Mouse (Mus musculus) hindbrain, embryonic 16.5 days (tissue): ENCODE results near the gene Tiparp. TPM values are rescaled to one million over a fixed set of nuclear protein-coding genes. Genes with fewer than 3 reads are reported as not detected.

ENCODE experiments used
- ATAC-seq: fragments of 200-750 bp; cut with Nextera tagmentation; 2 replicates; pipeline ENCODE4 v1.8.0; 2017; ENCODE audit warnings: moderate TSS enrichment, moderate library complexity
- H3K27ac ChIP-seq: fragments of 300-500 bp; sonication (generic); 2 replicates; pipeline ENCODE4 v1.5.1; 2014; ENCODE audit warnings: low read depth, mild to moderate bottlenecking, control low read depth, low read length, moderate library complexity
- H3K27me3 ChIP-seq: fragments of 300-500 bp; sonication (generic); replicated peaks from 2 replicates; pipeline ENCODE4 v1.6.1; 2014; ENCODE audit warnings: low read length; ENCODE audit not compliant: control insufficient read depth, insufficient read depth
- H3K36me3 ChIP-seq: fragments of 300-500 bp; sonication (generic); 2 replicates; pipeline ENCODE4 v1.6.1; 2014; ENCODE audit warnings: mild to moderate bottlenecking, low read length, moderate library complexity, mixed read lengths; ENCODE audit not compliant: control insufficient read depth, insufficient read depth
- H3K4me1 ChIP-seq: fragments of 300-500 bp; sonication (generic); 2 replicates; pipeline ENCODE4 v1.6.1; 2014; ENCODE audit warnings: low read depth, low read length; ENCODE audit not compliant: control insufficient read depth, insufficient read depth
- H3K4me2 ChIP-seq: fragments of 300-500 bp; sonication (generic); 2 replicates; pipeline ENCODE4 v1.6.1; 2014; ENCODE audit warnings: mild to moderate bottlenecking, low read length, control low read depth, moderate library complexity
- H3K4me3 ChIP-seq: fragments of 300-500 bp; sonication (generic); 2 replicates; pipeline ENCODE4 v1.5.1; 2014; ENCODE audit warnings: mild to moderate bottlenecking, low read length, control low read depth, moderate library complexity
- H3K9ac ChIP-seq: fragments of 300-500 bp; sonication (generic); 2 replicates; pipeline ENCODE4 v1.6.1; 2014; ENCODE audit warnings: low read depth, mild to moderate bottlenecking, control low read depth, low read length, moderate library complexity
- H3K9me3 ChIP-seq: fragments of 300-500 bp; sonication (generic); 2 replicates; pipeline ENCODE4 v1.6.1; 2014; ENCODE audit warnings: mild to moderate bottlenecking, low read length, moderate library complexity; ENCODE audit not compliant: control insufficient read depth
- WGBS: fragments of 180-500 bp; shearing (Covaris S2); extraction: QIAGEN DNeasy Blood & Tissue Kit; methylation state at CpG from one replicate; pipeline ENCODE4 v1.1.7; 2014; 5-methylcytosine and 5-hydroxymethylcytosine counted together
- polyA plus RNA-seq: library from polyadenylated mRNA; unstranded; fragments of >200 nt; fragmentation: Nextera tagmentation; extraction: Ambion mirVana; gene quantifications from 2 replicates; pipeline ENCODE4 v1.2.1, GENCODE M21; 2015

Tiparp gene
- polyA plus RNA-seq = 31.8 and 34.8 TPM in 2 replicates

DNA sequence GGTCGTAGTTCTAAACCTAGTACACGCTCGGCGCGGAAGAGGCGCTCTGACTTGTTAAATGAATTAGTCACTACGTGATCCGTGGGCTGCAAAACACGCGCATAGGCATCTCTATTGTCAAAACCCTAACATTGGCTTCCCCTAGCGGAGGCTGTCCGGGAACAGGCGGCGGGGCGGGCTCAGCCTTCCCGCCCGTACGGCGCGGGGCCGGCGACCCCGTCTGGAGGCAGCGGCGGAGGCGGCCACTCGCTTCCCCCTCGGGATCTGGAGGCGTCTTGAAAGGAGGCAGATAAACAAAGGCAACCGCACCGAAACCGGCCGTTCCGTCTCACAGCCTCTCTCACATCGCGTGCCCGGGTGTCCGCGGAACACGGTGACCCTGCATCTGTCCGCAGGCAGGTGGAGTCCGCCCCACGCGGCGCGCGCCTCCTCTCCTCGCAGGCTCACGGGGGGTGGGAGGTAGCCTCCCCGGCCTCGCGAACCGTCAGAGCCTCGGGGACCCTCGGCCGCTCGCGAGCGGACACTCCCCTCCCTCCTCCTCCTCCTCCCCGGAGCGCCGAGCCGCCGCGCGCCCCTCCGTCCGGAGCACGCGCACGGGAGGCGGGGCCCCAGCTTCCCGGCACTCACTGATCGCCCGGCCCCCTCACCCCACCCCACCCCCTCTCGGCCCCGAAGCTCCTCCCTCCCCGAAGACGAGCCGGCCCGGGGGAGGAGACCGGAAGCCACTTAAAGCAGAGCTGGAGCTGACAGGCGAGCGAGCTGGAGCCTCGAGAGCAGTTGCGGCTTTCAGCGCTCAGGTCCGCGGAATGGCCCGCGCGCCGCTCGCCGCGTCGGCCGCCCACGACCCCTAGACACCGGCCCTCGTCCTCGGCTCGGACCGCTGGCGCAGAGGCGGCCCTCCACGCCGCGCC is at the start of gene Tiparp:
Gene Tiparp (plus strand): TSS at position 720 of the 911 bp plus-strand sequence.
- H3K27me3 ChIP-seq = no peaks in the 10 kb centered on the region
- under 1% methylated on average over 85 of the region's 109 CpGs for WGBS
- H3K4me1 ChIP-seq = peaks cover 2% of the 10 kb centered on the region; the same call in 1 of the 2 replicates
- H3K4me3 ChIP-seq = peak within 1 kb of the TSS; percentile 96
- H3K9me3 ChIP-seq = no peaks in the 10 kb centered on the region
- peak within 1 kb of the TSS; percentile 79 for H3K4me2 ChIP-seq
- peak within 1 kb of the TSS; percentile 95 for H3K9ac ChIP-seq
- no peaks in the 10 kb centered on the region for H3K36me3 ChIP-seq
- ATAC-seq = peak; percentile 96
- peak within 1 kb of the TSS; percentile 99 for H3K27ac ChIP-seq

- no peaks in the 10 kb centered on the region for H3K27me3 ChIP-seq
- H3K4me3 ChIP-seq = no peak overlapping the region
- no peak overlapping the region for H3K27ac ChIP-seq
- H3K9me3 ChIP-seq = no peaks in the 10 kb centered on the region; the same call in 1 of the 2 replicates
- ATAC-seq = no peak
- no peaks in the 10 kb centered on the region for H3K36me3 ChIP-seq
- 77% methylated on average over 6 of the region's 6 CpGs for WGBS
- H3K4me1 ChIP-seq = no peaks in the 10 kb centered on the region; the same call in 1 of the 2 replicates
- H3K9ac ChIP-seq = no peak overlapping the region
- no peak overlapping the region for H3K4me2 ChIP-seq
These were observed 47.5 kb upstream of the Tiparp start for GRCm38 (mm10) chr3:65480676-65481075.

- no peaks in the 10 kb centered on the region; the same call in 1 of the 2 replicates for H3K4me1 ChIP-seq
- ATAC-seq = no peak
- H3K27ac ChIP-seq = no peak overlapping the region
- no peaks in the 10 kb centered on the region for H3K36me3 ChIP-seq
- H3K9ac ChIP-seq = no peak overlapping the region
- H3K9me3 ChIP-seq = no peaks in the 10 kb centered on the region; the same call in 1 of the 2 replicates
- WGBS = 33% methylated on average over 1 of the region's 1 CpGs
- H3K4me3 ChIP-seq = no peak overlapping the region
- no peaks in the 10 kb centered on the region for H3K27me3 ChIP-seq
- H3K4me2 ChIP-seq = no peak overlapping the region
These were observed 45.9 kb upstream of the Tiparp start for GRCm38 (mm10) chr3:65482266-65482665.

GRCm38 (mm10) chr3:65482698-65483407 is 45.4 kb upstream of the Tiparp start:
- ATAC-seq = no peak

DNA sequence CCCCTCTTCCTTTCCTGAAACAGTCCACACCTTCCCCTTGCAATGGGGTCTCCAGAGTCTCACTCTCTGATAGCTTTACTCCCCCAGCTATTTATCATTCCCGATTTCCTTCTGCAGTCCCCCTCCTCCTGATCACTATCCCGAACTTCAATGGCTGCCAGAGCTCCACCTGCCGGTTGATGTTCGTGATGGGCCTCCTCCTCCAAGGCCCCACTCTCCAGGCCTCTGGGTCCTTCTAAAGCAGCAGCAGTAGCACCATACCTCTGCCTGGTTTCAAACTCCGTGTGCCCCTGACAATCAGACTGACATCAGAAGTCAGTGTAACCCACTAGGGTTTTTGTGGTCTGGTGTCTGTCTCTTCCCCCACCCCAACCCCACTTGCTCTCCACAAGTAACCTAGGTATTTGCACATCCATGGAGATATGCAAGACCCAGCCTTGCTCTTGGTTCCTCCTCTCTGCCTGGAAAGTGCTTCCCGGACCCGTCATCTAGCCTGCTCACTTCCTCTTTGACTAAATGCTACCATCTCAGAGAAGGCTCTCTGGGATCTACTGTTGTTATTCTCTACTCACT is 44.0 kb upstream of the Tiparp start:
- Histone ChIP-seq H3K9ac (no peak overlapping the region), H3K27me3 (no peaks in the 10 kb centered on the region), H3K36me3 (no peaks in the 10 kb centered on the region), H3K9me3 (no peaks in the 10 kb centered on the region; the same call in 1 of the 2 replicates), H3K4me3 (no peak overlapping the region), H3K27ac (no peak overlapping the region), H3K4me2 (no peak overlapping the region), H3K4me1 (no peaks in the 10 kb centered on the region; the same call in 1 of the 2 replicates)
- ATAC-seq = no peak
- 76% methylated on average over 7 of the region's 7 CpGs for WGBS

More at GRCm38 (mm10) chr3:65482698-65483407, 45.4 kb upstream of the Tiparp start:
- Histone ChIP-seq H3K4me1 (no peaks in the 10 kb centered on the region; the same call in 1 of the 2 replicates), H3K9ac (no peak overlapping the region), H3K27me3 (no peaks in the 10 kb centered on the region), H3K4me2 (no peak overlapping the region), H3K36me3 (no peaks in the 10 kb centered on the region), H3K27ac (no peak overlapping the region), H3K4me3 (no peak overlapping the region), H3K9me3 (no peaks in the 10 kb centered on the region; the same call in 1 of the 2 replicates)
- WGBS = 73% methylated on average over 6 of the region's 6 CpGs

- H3K4me1 ChIP-seq = no peaks in the 10 kb centered on the region; the same call in 1 of the 2 replicates
- H3K9me3 ChIP-seq = no peaks in the 10 kb centered on the region; the same call in 1 of the 2 replicates
- no peak overlapping the region for H3K4me3 ChIP-seq
- no peaks in the 10 kb centered on the region for H3K27me3 ChIP-seq
- no peak overlapping the region for H3K27ac ChIP-seq
- no peak for ATAC-seq
- no peak overlapping the region for H3K9ac ChIP-seq
- WGBS = 88% methylated on average over 2 of the region's 2 CpGs
- no peaks in the 10 kb centered on the region for H3K36me3 ChIP-seq
- H3K4me2 ChIP-seq = no peak overlapping the region
These were observed 40.7 kb upstream of the Tiparp start for GRCm38 (mm10) chr3:65487419-65488088.

DNA sequence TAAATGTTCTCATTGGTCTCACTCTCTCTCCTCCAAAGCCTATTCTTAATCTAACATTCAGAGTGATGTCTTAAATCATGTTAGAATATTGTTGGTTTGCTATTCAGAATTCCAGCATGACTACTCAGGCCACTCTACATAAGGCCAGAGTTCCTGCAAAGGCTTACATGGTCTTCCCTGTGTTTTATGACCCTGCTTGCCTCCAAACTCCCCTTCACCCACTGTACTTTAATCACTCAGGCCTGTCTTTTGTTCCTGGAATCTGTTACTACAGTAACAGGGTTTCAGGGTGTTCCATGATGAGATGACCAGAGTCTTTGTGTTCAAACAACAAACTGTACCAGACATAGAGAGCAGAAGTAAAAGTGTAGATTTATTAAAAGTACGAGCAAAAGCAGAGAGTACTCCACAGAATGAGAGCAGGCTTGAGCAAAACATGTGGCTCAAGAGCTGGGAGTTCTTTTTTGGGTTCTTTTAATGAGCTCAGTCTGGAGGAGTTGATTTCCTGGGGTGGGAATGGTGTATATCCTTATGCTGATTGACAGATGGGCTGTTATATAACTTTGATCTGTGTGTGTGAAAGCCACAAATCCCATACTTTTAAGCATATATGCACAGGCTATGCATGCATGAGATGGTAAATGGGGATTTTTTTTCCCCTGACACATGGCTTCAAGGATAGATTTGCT is 39.5 kb upstream of the Tiparp start:
- Histone ChIP-seq H3K4me2 (no peak overlapping the region), H3K36me3 (no peaks in the 10 kb centered on the region), H3K27me3 (no peaks in the 10 kb centered on the region), H3K9me3 (no peaks in the 10 kb centered on the region; the same call in 1 of the 2 replicates), H3K4me1 (no peaks in the 10 kb centered on the region), H3K9ac (no peak overlapping the region), H3K27ac (no peak overlapping the region), H3K4me3 (no peak overlapping the region)
- ATAC-seq = no peak
- WGBS = 79% methylated on average over 1 of the region's 1 CpGs

- H3K27ac ChIP-seq = no peak overlapping the region
- H3K9ac ChIP-seq = no peak overlapping the region
- no peaks in the 10 kb centered on the region for H3K4me1 ChIP-seq
- H3K9me3 ChIP-seq = no peaks in the 10 kb centered on the region; the same call in 1 of the 2 replicates
- 85% methylated on average over 6 of the region's 6 CpGs for WGBS
- H3K4me3 ChIP-seq = no peak overlapping the region
- no peaks in the 10 kb centered on the region for H3K27me3 ChIP-seq
- ATAC-seq = no peak
- no peaks in the 10 kb centered on the region for H3K36me3 ChIP-seq
- no peak overlapping the region for H3K4me2 ChIP-seq
These were observed 38.6 kb upstream of the Tiparp start for GRCm38 (mm10) chr3:65489601-65490000.
